Mouse (Mus musculus) liver, embryonic 13.5 days (tissue): ENCODE measurements around the gene Mtf1. TPM values are rescaled to one million over a fixed set of nuclear protein-coding genes. Genes with fewer than 3 reads are reported as not detected.

Source experiments
- ATAC-seq: fragments of 200-750 bp; cut with Nextera tagmentation; 2 replicates; pipeline ENCODE4 v1.8.0; 2017; ENCODE audit warnings: low read depth, mild to moderate bottlenecking, moderate number of reproducible peaks, moderate library complexity
- DNase-seq: peaks from one replicate; pipeline ENCODE4 v3.0.0; 2022
- H3K27ac ChIP-seq: fragments of 300-500 bp; sonication (generic); 2 replicates; pipeline ENCODE4 v1.5.1; 2015; ENCODE audit warnings: moderate library complexity, mild to moderate bottlenecking, inconsistent platforms
- H3K27me3 ChIP-seq: fragments of 300-500 bp; sonication (generic); 2 replicates; pipeline ENCODE4 v1.6.1; 2015; ENCODE audit warnings: mild to moderate bottlenecking, inconsistent platforms
- H3K36me3 ChIP-seq: fragments of 300-500 bp; sonication (generic); 2 replicates; pipeline ENCODE4 v1.6.1; 2015; ENCODE audit warnings: mild to moderate bottlenecking, inconsistent platforms
- H3K4me1 ChIP-seq: fragments of 300-500 bp; sonication (generic); replicated peaks from 2 replicates; pipeline ENCODE4 v1.6.1; 2015; ENCODE audit warnings: inconsistent platforms
- H3K4me2 ChIP-seq: fragments of 300-500 bp; sonication (generic); 2 replicates; pipeline ENCODE4 v1.6.1; 2015; ENCODE audit warnings: inconsistent platforms, mild to moderate bottlenecking, moderate library complexity
- H3K4me3 ChIP-seq: fragments of 300-500 bp; sonication (generic); replicated peaks from 2 replicates; pipeline ENCODE4 v1.5.1; 2015; ENCODE audit warnings: mild to moderate bottlenecking, inconsistent platforms
- H3K9ac ChIP-seq: fragments of 300-500 bp; sonication (generic); 2 replicates; pipeline ENCODE4 v1.6.1; 2015; ENCODE audit warnings: mild to moderate bottlenecking, inconsistent platforms
- H3K9me3 ChIP-seq: fragments of 300-500 bp; sonication (generic); replicated peaks from 2 replicates; pipeline ENCODE4 v1.6.1; 2016; ENCODE audit warnings: inconsistent platforms
- WGBS: fragments of 180-500 bp; shearing (Covaris S2); methylation state at CpG from one replicate; pipeline ENCODE4 v1.1.7; 2015; ENCODE audit not compliant: insufficient replicate concordance; 5-methylcytosine and 5-hydroxymethylcytosine counted together
- polyA plus RNA-seq: library from polyadenylated mRNA; unstranded; fragments of >200 nt; fragmentation: Nextera tagmentation; extraction: Ambion mirVana; gene quantifications from 2 replicates; pipeline ENCODE4 v1.2.1, GENCODE M21; 2015

The Mtf1 gene
- polyA plus RNA-seq, 1 experiment from 2014 or later = 14.4 TPM

GRCm38 (mm10) chr4:124772125-124772524, 29.8 kb upstream of the Mtf1 start:
- peak overlapping the region; percentile 2; the same call in 1 of the 2 replicates for H3K4me2 ChIP-seq

DNA sequence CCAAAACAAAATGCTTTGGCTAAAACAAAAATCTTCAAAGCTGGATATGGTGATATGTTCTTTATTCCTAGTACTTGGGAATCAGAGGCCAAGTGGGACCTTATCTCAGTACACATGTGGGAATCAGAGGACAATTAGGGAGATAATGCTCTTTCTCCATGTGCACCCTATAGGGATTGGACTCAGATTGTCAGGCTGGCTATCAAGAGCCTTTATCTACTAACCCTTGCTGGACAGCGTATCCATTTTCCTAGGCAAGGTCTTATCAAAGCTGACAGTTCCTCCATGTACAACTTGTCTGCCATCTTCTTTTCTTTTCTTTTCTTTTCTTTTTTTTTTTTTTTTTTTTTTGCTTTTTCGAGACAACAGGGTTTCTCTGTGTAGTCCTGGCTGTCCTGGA, 28.5 kb upstream of the Mtf1 start:
- H3K27me3 ChIP-seq = no peaks in the 10 kb centered on the region
- DNase-seq (peak; percentile 25), ATAC-seq (no peak)
- 22% methylated on average over 2 of the region's 2 CpGs for WGBS
- no peaks in the 10 kb centered on the region for H3K9me3 ChIP-seq
- peak overlapping the region; percentile 96 for H3K27ac ChIP-seq
- H3K9ac ChIP-seq = no peak overlapping the region
- no peak overlapping the region for H3K4me3 ChIP-seq
- H3K4me1 ChIP-seq = peaks cover 79% of the 10 kb centered on the region
- H3K4me2 ChIP-seq = peak overlapping the region; percentile 70
- H3K36me3 ChIP-seq = peaks cover 19% of the 10 kb centered on the region

More at GRCm38 (mm10) chr4:124772125-124772524, 29.8 kb upstream of the Mtf1 start:
- WGBS = 13% methylated on average over 4 of the region's 4 CpGs
- H3K9me3 ChIP-seq = no peaks in the 10 kb centered on the region
- H3K36me3 ChIP-seq = peaks cover 9% of the 10 kb centered on the region
- peaks cover 92% of the 10 kb centered on the region for H3K4me1 ChIP-seq
- no peak for ATAC-seq
- no peak overlapping the region for H3K4me3 ChIP-seq
- H3K9ac ChIP-seq = peak overlapping the region; percentile 18
- H3K27ac ChIP-seq = peak overlapping the region; percentile 96
- no peaks in the 10 kb centered on the region for H3K27me3 ChIP-seq
- peak; percentile 28 for DNase-seq

- 43% methylated on average over 6 of the region's 6 CpGs for WGBS
- Histone ChIP-seq H3K9me3 (no peaks in the 10 kb centered on the region), H3K27me3 (no peaks in the 10 kb centered on the region), H3K27ac (peak overlapping the region; percentile 96), H3K4me1 (peaks cover 74% of the 10 kb centered on the region), H3K4me2 (peak overlapping the region; percentile 70), H3K36me3 (peaks cover 25% of the 10 kb centered on the region), H3K9ac (peak overlapping the region; percentile 66), H3K4me3 (peak overlapping the region; percentile 41)
- no peak for DNase-seq
- ATAC-seq = peak; percentile 51
These were observed 27.9 kb upstream of the Mtf1 start for GRCm38 (mm10) chr4:124773995-124774394.

- H3K4me1 ChIP-seq = peaks cover 69% of the 10 kb centered on the region
- H3K4me3 ChIP-seq = peak overlapping the region; percentile 41
- H3K36me3 ChIP-seq = peaks cover 29% of the 10 kb centered on the region
- no peaks in the 10 kb centered on the region for H3K9me3 ChIP-seq
- H3K27me3 ChIP-seq = no peaks in the 10 kb centered on the region
- peak; percentile 97 for ATAC-seq
- H3K9ac ChIP-seq = peak overlapping the region; percentile 66
- 10% methylated on average over 2 of the region's 2 CpGs for WGBS
- DNase-seq = peak; percentile 78
- H3K27ac ChIP-seq = peak overlapping the region; percentile 96
- H3K4me2 ChIP-seq = peak overlapping the region; percentile 70
These were observed 27.5 kb upstream of the Mtf1 start for GRCm38 (mm10) chr4:124774429-124774828.

DNA sequence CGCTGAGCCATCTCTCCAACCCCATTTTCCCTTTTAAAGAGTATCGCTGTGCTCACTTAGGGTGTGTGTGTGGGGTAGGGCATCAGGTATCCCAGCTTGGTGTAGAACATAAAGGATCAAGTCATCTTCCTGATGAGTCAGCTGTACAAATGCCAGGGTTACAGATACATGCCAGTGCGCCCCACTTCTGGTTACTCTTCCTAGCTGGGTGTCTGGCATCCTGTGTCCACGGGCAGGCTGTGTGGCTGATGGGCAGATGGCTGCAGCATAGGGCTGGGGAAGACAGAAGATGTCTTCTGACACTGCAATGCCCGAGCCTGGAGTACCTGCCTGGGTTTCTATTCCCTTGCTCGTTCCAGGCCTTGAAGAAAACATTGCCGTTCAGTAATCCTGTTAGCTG, 20.5 kb upstream of the Mtf1 start:
- Histone ChIP-seq H3K27me3 (no peaks in the 10 kb centered on the region), H3K4me3 (no peak overlapping the region), H3K27ac (no peak overlapping the region), H3K4me2 (no peak overlapping the region), H3K9me3 (no peaks in the 10 kb centered on the region), H3K4me1 (peaks cover under 1% of the 10 kb centered on the region), H3K9ac (no peak overlapping the region), H3K36me3 (peaks cover 90% of the 10 kb centered on the region)
- WGBS = 90% methylated on average over 7 of the region's 7 CpGs
- ATAC-seq (no peak), DNase-seq (no peak)

GRCm38 (mm10) chr4:124782395-124782794, 19.5 kb upstream of the Mtf1 start:
- H3K9me3 ChIP-seq = no peaks in the 10 kb centered on the region
- no peak overlapping the region for H3K4me3 ChIP-seq
- H3K4me2 ChIP-seq = no peak overlapping the region
- H3K4me1 ChIP-seq = no peaks in the 10 kb centered on the region
- 93% methylated on average over 8 of the region's 8 CpGs for WGBS
- ATAC-seq (no peak), DNase-seq (no peak)
- peaks cover 95% of the 10 kb centered on the region for H3K36me3 ChIP-seq
- H3K9ac ChIP-seq = no peak overlapping the region
- no peak overlapping the region for H3K27ac ChIP-seq
- no peaks in the 10 kb centered on the region for H3K27me3 ChIP-seq

DNA sequence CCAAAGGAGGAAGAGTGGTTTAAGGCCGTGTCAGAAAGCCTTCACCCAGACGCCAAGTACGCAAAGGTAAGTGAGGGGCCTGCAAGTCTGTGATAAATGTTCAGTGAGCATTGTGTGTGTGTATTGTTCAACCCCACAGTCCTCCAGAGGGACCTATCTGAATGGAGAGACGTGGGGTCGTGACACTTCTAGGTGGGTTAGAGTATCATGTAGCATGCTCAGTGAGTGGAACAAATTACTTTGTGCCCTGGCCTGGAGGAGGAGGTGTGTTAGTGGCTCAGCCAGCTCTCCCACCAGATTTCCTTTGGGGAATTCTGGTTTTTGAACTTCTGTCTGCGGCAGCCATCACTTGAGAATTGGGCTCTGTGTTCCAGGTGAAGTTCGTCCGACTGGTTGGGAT, 18.0 kb upstream of the Mtf1 start:
- peaks cover 95% of the 10 kb centered on the region for H3K36me3 ChIP-seq
- no peaks in the 10 kb centered on the region for H3K4me1 ChIP-seq
- ATAC-seq (no peak), DNase-seq (no peak)
- H3K9ac ChIP-seq = no peak overlapping the region
- H3K27ac ChIP-seq = no peak overlapping the region
- H3K27me3 ChIP-seq = no peaks in the 10 kb centered on the region
- WGBS = 86% methylated on average over 8 of the region's 8 CpGs
- no peaks in the 10 kb centered on the region for H3K9me3 ChIP-seq
- H3K4me2 ChIP-seq = no peak overlapping the region
- no peak overlapping the region for H3K4me3 ChIP-seq

DNA sequence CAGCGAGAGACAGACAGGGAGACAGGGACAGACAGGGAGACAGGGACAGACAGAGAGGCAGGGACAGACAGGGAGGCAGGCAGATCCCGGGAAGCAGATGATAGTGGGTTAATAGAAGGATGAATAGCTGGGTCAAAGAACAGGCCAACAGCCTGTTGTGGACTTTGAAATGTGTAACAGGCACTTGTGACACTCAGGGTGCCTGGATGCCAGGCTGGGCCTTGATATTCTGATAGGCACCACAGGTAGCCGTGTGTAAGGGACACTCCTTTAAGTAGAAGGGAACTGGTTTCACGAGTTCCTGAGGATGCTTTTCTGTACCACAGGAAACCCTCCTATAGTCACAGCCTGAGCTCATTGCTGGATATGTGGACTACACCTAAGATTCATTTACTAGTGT, 11.9 kb upstream of the Mtf1 start:
- Histone ChIP-seq H3K4me2 (no peak overlapping the region), H3K27me3 (no peaks in the 10 kb centered on the region), H3K27ac (no peak overlapping the region), H3K36me3 (peaks cover 98% of the 10 kb centered on the region), H3K9ac (no peak overlapping the region), H3K4me1 (no peaks in the 10 kb centered on the region), H3K4me3 (no peak overlapping the region), H3K9me3 (no peaks in the 10 kb centered on the region)
- 76% methylated on average over 4 of the region's 4 CpGs for WGBS
- no peak for DNase-seq
- ATAC-seq = no peak

DNA sequence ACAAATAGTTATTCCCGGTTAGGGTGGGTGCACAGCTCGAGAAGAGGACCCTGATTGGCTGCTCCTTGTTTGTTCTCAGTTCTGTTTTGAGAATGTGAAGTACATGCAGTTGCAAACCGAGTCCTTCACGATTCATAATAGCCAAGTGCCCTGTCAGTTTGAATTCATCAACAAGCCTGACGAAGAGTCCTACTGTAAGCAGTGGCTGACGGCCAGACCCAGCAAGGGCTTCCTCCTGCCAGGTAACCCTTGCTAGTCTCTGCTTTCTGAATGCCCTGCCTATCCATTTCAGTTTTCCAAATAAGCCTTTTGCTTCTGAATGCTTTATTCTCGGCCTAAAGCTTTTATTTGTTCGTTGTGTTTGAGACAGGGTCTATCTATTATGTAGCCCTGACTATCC, 9.8 kb upstream of the Mtf1 start:
- H3K36me3 ChIP-seq = peaks cover 95% of the 10 kb centered on the region

DNA sequence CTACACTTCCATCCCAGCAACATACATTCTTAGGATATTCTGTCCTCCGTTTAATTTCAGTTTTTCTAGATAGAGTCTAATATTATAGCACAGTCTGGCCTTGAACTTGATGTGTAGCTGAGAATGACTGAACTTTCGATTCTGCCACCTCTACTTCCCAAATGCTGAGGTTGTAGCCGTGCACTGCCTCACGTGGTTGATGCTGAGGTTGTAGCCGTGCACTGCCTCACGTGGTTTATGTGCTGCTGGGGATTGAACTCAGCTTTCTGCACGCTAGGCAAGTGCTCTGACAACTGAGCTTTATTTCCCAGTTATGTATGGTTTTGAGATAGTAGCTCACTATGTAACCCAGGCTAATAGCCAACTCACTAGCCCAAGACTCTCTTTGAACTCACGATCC, 5.8 kb upstream of the Mtf1 start:
- H3K4me2 ChIP-seq = no peak overlapping the region
- no peak overlapping the region for H3K9ac ChIP-seq
- peaks cover 96% of the 10 kb centered on the region for H3K36me3 ChIP-seq
- H3K9me3 ChIP-seq = no peaks in the 10 kb centered on the region
- H3K27ac ChIP-seq = no peak overlapping the region
- WGBS = 88% methylated on average over 8 of the region's 8 CpGs
- no peaks in the 10 kb centered on the region for H3K27me3 ChIP-seq
- ATAC-seq (no peak), DNase-seq (no peak)
- no peak overlapping the region for H3K4me3 ChIP-seq
- peaks cover 4% of the 10 kb centered on the region; the same call in 1 of the 2 replicates for H3K4me1 ChIP-seq

More for the DNA sequence above, 9.8 kb upstream of the Mtf1 start:
- Histone ChIP-seq H3K4me3 (no peak overlapping the region), H3K27ac (no peak overlapping the region), H3K4me2 (no peak overlapping the region), H3K4me1 (no peaks in the 10 kb centered on the region), H3K27me3 (no peaks in the 10 kb centered on the region), H3K9me3 (no peaks in the 10 kb centered on the region), H3K9ac (no peak overlapping the region)
- no peak for ATAC-seq
- no peak for DNase-seq
- 81% methylated on average over 8 of the region's 8 CpGs for WGBS

- H3K4me3 ChIP-seq = no peak overlapping the region
- H3K9me3 ChIP-seq = no peaks in the 10 kb centered on the region
- H3K4me1 ChIP-seq = peaks cover 9% of the 10 kb centered on the region
- ATAC-seq (no peak), DNase-seq (no peak)
- WGBS = 88% methylated on average over 2 of the region's 2 CpGs
- no peak overlapping the region for H3K4me2 ChIP-seq
- peaks cover 89% of the 10 kb centered on the region for H3K36me3 ChIP-seq
- H3K27me3 ChIP-seq = no peaks in the 10 kb centered on the region
- H3K27ac ChIP-seq = no peak overlapping the region
- no peak overlapping the region for H3K9ac ChIP-seq
These were observed 5.0 kb upstream of the Mtf1 start for GRCm38 (mm10) chr4:124796913-124797312.
